Mouse (Mus musculus) midbrain, embryonic 15.5 days (tissue): ENCODE data around the gene Spsb2. TPM values are rescaled to one million over a fixed set of nuclear protein-coding genes. Genes with fewer than 3 reads are reported as not detected.
"Not testable (repeated sequence)": the region's sequence is repeated elsewhere in the genome, so short reads cannot be mapped to it uniquely, and the experiment has no call there.

Experiments used
- ATAC-seq: fragments of 200-750 bp; cut with Nextera tagmentation; replicated peaks from 2 replicates; pipeline ENCODE4 v1.8.0; 2017; ENCODE audit warnings: moderate TSS enrichment
- H3K27ac ChIP-seq: fragments of 300-500 bp; sonication (generic); 2 replicates; pipeline ENCODE4 v1.5.1; 2015; ENCODE audit warnings: mild to moderate bottlenecking, inconsistent platforms
- H3K27me3 ChIP-seq: fragments of 300-500 bp; sonication (generic); replicated peaks from 2 replicates; pipeline ENCODE4 v1.6.1; 2015; ENCODE audit warnings: inconsistent platforms
- H3K36me3 ChIP-seq: fragments of 300-500 bp; sonication (generic); replicated peaks from 2 replicates; pipeline ENCODE4 v1.6.1; 2015; ENCODE audit warnings: inconsistent platforms
- H3K4me1 ChIP-seq: fragments of 300-500 bp; sonication (generic); 2 replicates; pipeline ENCODE4 v1.6.1; 2015; ENCODE audit warnings: inconsistent platforms
- H3K4me2 ChIP-seq: fragments of 300-500 bp; sonication (generic); 2 replicates; pipeline ENCODE4 v1.6.1; 2015; ENCODE audit warnings: inconsistent platforms, mild to moderate bottlenecking, moderate library complexity
- H3K4me3 ChIP-seq: fragments of 300-500 bp; sonication (generic); 2 replicates; pipeline ENCODE4 v1.5.1; 2015; ENCODE audit warnings: mild to moderate bottlenecking, inconsistent platforms
- H3K9ac ChIP-seq: fragments of 300-500 bp; sonication (generic); 2 replicates; pipeline ENCODE4 v1.6.1; 2015; ENCODE audit warnings: mild to moderate bottlenecking, inconsistent platforms
- H3K9me3 ChIP-seq: fragments of 300-500 bp; sonication (generic); 2 replicates; pipeline ENCODE4 v1.6.1; 2016; ENCODE audit warnings: inconsistent platforms
- WGBS: fragments of 180-500 bp; shearing (Covaris S2); methylation state at CpG from one replicate; pipeline ENCODE4 v1.1.7; 2015; ENCODE audit warnings: mixed read lengths; 5-methylcytosine and 5-hydroxymethylcytosine counted together
- polyA plus RNA-seq: library from polyadenylated mRNA; unstranded; fragments of >200 nt; fragmentation: Nextera tagmentation; extraction: Ambion mirVana; gene quantifications from 2 replicates; pipeline ENCODE4 v1.2.1, GENCODE M21; 2015

Gene Spsb2
- polyA plus RNA-seq, 1 experiment from 2014 or later = 8.8 TPM

- WGBS = 3% methylated on average over 10 of the region's 10 CpGs
- Histone ChIP-seq H3K27ac (no peak overlapping the region), H3K9me3 (no peaks in the 10 kb centered on the region), H3K9ac (0 out of 2 replicates have a peak overlapping the region, but pooled peaks have one; percentile 17), H3K4me3 (peak overlapping the region; percentile 33), H3K36me3 (no peaks in the 10 kb centered on the region), H3K4me2 (peak overlapping the region; percentile 48), H3K4me1 (peaks cover 9% of the 10 kb centered on the region; the same call in 1 of the 2 replicates), H3K27me3 (no peaks in the 10 kb centered on the region)
- no peak for ATAC-seq
These were observed 28.5 kb upstream of the Spsb2 start for GRCm38 (mm10) chr6:124779984-124780416.

GRCm38 (mm10) chr6:124780917-124781316 lies 27.5 kb upstream of the Spsb2 start:
- no peak overlapping the region for H3K4me3 ChIP-seq
- H3K4me2 ChIP-seq = no peak overlapping the region
- no peak overlapping the region for H3K9ac ChIP-seq
- H3K36me3 ChIP-seq = no peaks in the 10 kb centered on the region
- 86% methylated on average over 7 of the region's 7 CpGs for WGBS
- peaks cover 9% of the 10 kb centered on the region; the same call in 1 of the 2 replicates for H3K4me1 ChIP-seq
- no peaks in the 10 kb centered on the region for H3K9me3 ChIP-seq
- no peak for ATAC-seq
- no peaks in the 10 kb centered on the region for H3K27me3 ChIP-seq
- H3K27ac ChIP-seq = no peak overlapping the region

GRCm38 (mm10) chr6:124782436-124782835 lies 26.0 kb upstream of the Spsb2 start:
- no peak for ATAC-seq
- no peaks in the 10 kb centered on the region for H3K36me3 ChIP-seq
- no peak overlapping the region for H3K4me3 ChIP-seq
- no peak overlapping the region for H3K27ac ChIP-seq
- no peaks in the 10 kb centered on the region for H3K9me3 ChIP-seq
- no peaks in the 10 kb centered on the region for H3K27me3 ChIP-seq
- H3K4me1 ChIP-seq = peaks cover 9% of the 10 kb centered on the region; the same call in 1 of the 2 replicates
- no peak overlapping the region for H3K9ac ChIP-seq
- 23% methylated on average over 6 of the region's 6 CpGs for WGBS
- no peak overlapping the region for H3K4me2 ChIP-seq

GRCm38 (mm10) chr6:124786756-124787420 lies 21.6 kb upstream of the Spsb2 start:
- H3K9ac ChIP-seq = no peak overlapping the region
- H3K4me3 ChIP-seq = no peak overlapping the region
- no peak for ATAC-seq
- no peaks in the 10 kb centered on the region for H3K27me3 ChIP-seq
- no peak overlapping the region for H3K4me2 ChIP-seq
- 44% methylated on average over 8 of the region's 8 CpGs for WGBS
- H3K27ac ChIP-seq = no peak overlapping the region
- H3K4me1 ChIP-seq = no peaks in the 10 kb centered on the region
- no peaks in the 10 kb centered on the region for H3K36me3 ChIP-seq
- H3K9me3 ChIP-seq = no peaks in the 10 kb centered on the region

- Histone ChIP-seq H3K27me3 (no peaks in the 10 kb centered on the region), H3K36me3 (no peaks in the 10 kb centered on the region), H3K27ac (no peak overlapping the region), H3K9ac (no peak overlapping the region), H3K9me3 (no peaks in the 10 kb centered on the region), H3K4me2 (no peak overlapping the region), H3K4me1 (no peaks in the 10 kb centered on the region), H3K4me3 (no peak overlapping the region)
- WGBS = 80% methylated on average over 10 of the region's 10 CpGs
- no peak for ATAC-seq
These were observed 20.7 kb upstream of the Spsb2 start for GRCm38 (mm10) chr6:124787722-124788121.

GRCm38 (mm10) chr6:124789519-124789918 lies 18.9 kb upstream of the Spsb2 start:
- ATAC-seq = no peak
- Histone ChIP-seq H3K9me3 (no peaks in the 10 kb centered on the region), H3K27me3 (no peaks in the 10 kb centered on the region), H3K4me1 (no peaks in the 10 kb centered on the region), H3K4me3 (no peak overlapping the region), H3K4me2 (no peak overlapping the region), H3K9ac (no peak overlapping the region), H3K36me3 (no peaks in the 10 kb centered on the region), H3K27ac (no peak overlapping the region)
- 71% methylated on average over 4 of the region's 4 CpGs for WGBS

GRCm38 (mm10) chr6:124790121-124790520 lies 18.3 kb upstream of the Spsb2 start:
- 77% methylated on average over 4 of the region's 4 CpGs for WGBS
- H3K9ac ChIP-seq = no peak overlapping the region
- no peak for ATAC-seq
- no peak overlapping the region for H3K4me3 ChIP-seq
- no peaks in the 10 kb centered on the region for H3K27me3 ChIP-seq
- H3K4me1 ChIP-seq = no peaks in the 10 kb centered on the region
- H3K27ac ChIP-seq = no peak overlapping the region
- no peaks in the 10 kb centered on the region for H3K9me3 ChIP-seq
- H3K36me3 ChIP-seq = no peaks in the 10 kb centered on the region
- no peak overlapping the region for H3K4me2 ChIP-seq

GRCm38 (mm10) chr6:124791911-124792310 lies 16.6 kb upstream of the Spsb2 start:
- H3K4me1 ChIP-seq = no peaks in the 10 kb centered on the region
- no peaks in the 10 kb centered on the region for H3K27me3 ChIP-seq
- H3K4me2 ChIP-seq = no peak overlapping the region
- 86% methylated on average over 3 of the region's 3 CpGs for WGBS
- no peak overlapping the region for H3K4me3 ChIP-seq
- no peak overlapping the region for H3K27ac ChIP-seq
- ATAC-seq = no peak
- H3K9me3 ChIP-seq = no peaks in the 10 kb centered on the region
- no peak overlapping the region for H3K9ac ChIP-seq
- no peaks in the 10 kb centered on the region for H3K36me3 ChIP-seq

GRCm38 (mm10) chr6:124795781-124796180 lies 12.7 kb upstream of the Spsb2 start:
- Histone ChIP-seq H3K27me3 (no peaks in the 10 kb centered on the region), H3K36me3 (no peaks in the 10 kb centered on the region), H3K9me3 (no peaks in the 10 kb centered on the region), H3K27ac (no peak overlapping the region), H3K9ac (no peak overlapping the region), H3K4me2 (no peak overlapping the region), H3K4me3 (no peak overlapping the region), H3K4me1 (no peaks in the 10 kb centered on the region)
- no peak for ATAC-seq
- WGBS = 60% methylated on average over 4 of the region's 4 CpGs

GRCm38 (mm10) chr6:124796200-124796599 lies 12.3 kb upstream of the Spsb2 start:
- H3K27me3 ChIP-seq = no peaks in the 10 kb centered on the region
- 86% methylated on average over 2 of the region's 2 CpGs for WGBS

GRCm38 (mm10) chr6:124802400-124802799 lies 6.1 kb upstream of the Spsb2 start:
- H3K27me3 ChIP-seq, H3K9ac ChIP-seq, H3K9me3 ChIP-seq, H3K4me2 ChIP-seq, H3K4me3 ChIP-seq, H3K36me3 ChIP-seq, ATAC-seq, H3K27ac ChIP-seq: not testable (repeated sequence)
- WGBS = 20% methylated on average over 6 of the region's 9 CpGs
- peaks cover 16% of the 10 kb centered on the region for H3K4me1 ChIP-seq

More at GRCm38 (mm10) chr6:124796200-124796599, 12.3 kb upstream of the Spsb2 start:
- Histone ChIP-seq H3K4me3 (no peak overlapping the region), H3K27ac (no peak overlapping the region), H3K9ac (no peak overlapping the region), H3K9me3 (no peaks in the 10 kb centered on the region), H3K36me3 (no peaks in the 10 kb centered on the region), H3K4me1 (no peaks in the 10 kb centered on the region), H3K4me2 (no peak overlapping the region)
- no peak for ATAC-seq

- ATAC-seq = no peak
- WGBS = 78% methylated on average over 3 of the region's 3 CpGs
- no peak overlapping the region for H3K4me2 ChIP-seq
These were observed 5.4 kb upstream of the Spsb2 start for GRCm38 (mm10) chr6:124803061-124803460.

GRCm38 (mm10) chr6:124803691-124804090 lies 4.8 kb upstream of the Spsb2 start:
- not testable (repeated sequence) for H3K36me3 ChIP-seq, H3K27ac ChIP-seq, H3K9ac ChIP-seq, H3K27me3 ChIP-seq, ATAC-seq, H3K9me3 ChIP-seq, H3K4me3 ChIP-seq, H3K4me2 ChIP-seq
- 92% methylated on average over 4 of the region's 4 CpGs for WGBS
- peaks cover 20% of the 10 kb centered on the region for H3K4me1 ChIP-seq

More at GRCm38 (mm10) chr6:124803061-124803460, 5.4 kb upstream of the Spsb2 start:
- Histone ChIP-seq H3K9ac (no peak overlapping the region), H3K27ac (no peak overlapping the region), H3K4me1 (peaks cover 18% of the 10 kb centered on the region), H3K4me3 (no peak overlapping the region), H3K27me3 (no peaks in the 10 kb centered on the region), H3K36me3 (no peaks in the 10 kb centered on the region), H3K9me3 (no peaks in the 10 kb centered on the region)
